Mouse (Mus musculus) forebrain, embryonic 14.5 days (tissue): ENCODE data around the gene H2-DMb1. TPM values are rescaled to one million over a fixed set of nuclear protein-coding genes. Genes with fewer than 3 reads are reported as not detected.
"Not testable (repeated sequence)": the region's sequence is repeated elsewhere in the genome, so short reads cannot be mapped to it uniquely, and the experiment has no call there.

ENCODE experiments used
- ATAC-seq: fragments of 200-750 bp; cut with Nextera tagmentation; 2 replicates; pipeline ENCODE4 v1.8.0; 2017; ENCODE audit warnings: mild to moderate bottlenecking, moderate library complexity
- DNase-seq: peaks from one replicate; pipeline ENCODE4 v3.0.0-alpha.2; 2015; ENCODE audit warnings: low spot score
- H3K27ac ChIP-seq: fragments of 300-500 bp; sonication (generic); 2 replicates; pipeline ENCODE4 v1.5.1; 2014; ENCODE audit warnings: low read depth, mild to moderate bottlenecking, control low read depth, low read length, moderate library complexity
- H3K27me3 ChIP-seq: fragments of 300-500 bp; sonication (generic); replicated peaks from 2 replicates; pipeline ENCODE4 v1.6.1; 2014; ENCODE audit warnings: low read length, control low read depth, mixed read lengths; ENCODE audit not compliant: control insufficient read depth, insufficient read depth
- H3K36me3 ChIP-seq: fragments of 300-500 bp; sonication (generic); 2 replicates; pipeline ENCODE4 v1.6.1; 2014; ENCODE audit warnings: low read length, control low read depth; ENCODE audit not compliant: control insufficient read depth, insufficient read depth
- H3K4me1 ChIP-seq: fragments of 300-500 bp; sonication (generic); 2 replicates; pipeline ENCODE4 v1.6.1; 2014; ENCODE audit warnings: antibody characterized with exemption, low read length, control low read depth; ENCODE audit not compliant: control insufficient read depth, insufficient read depth
- H3K4me2 ChIP-seq: fragments of 300-500 bp; sonication (generic); 2 replicates; pipeline ENCODE4 v1.6.1; 2014; ENCODE audit warnings: mild to moderate bottlenecking, control low read depth, low read length
- H3K4me3 ChIP-seq: fragments of 300-500 bp; sonication (generic); 2 replicates; pipeline ENCODE4 v1.5.1; 2014; ENCODE audit warnings: low read depth, low read length, control low read depth
- H3K9ac ChIP-seq: fragments of 300-500 bp; sonication (generic); 2 replicates; pipeline ENCODE4 v1.6.1; 2014; ENCODE audit warnings: mild to moderate bottlenecking, low read length, control low read depth, moderate library complexity
- H3K9me3 ChIP-seq: fragments of 300-500 bp; sonication (generic); replicated peaks from 2 replicates; pipeline ENCODE4 v1.6.1; 2016; ENCODE audit warnings: low read length, control low read depth, mixed read lengths; ENCODE audit not compliant: control insufficient read depth
- WGBS: fragments of 180-500 bp; shearing (Covaris S2); extraction: QIAGEN DNeasy Blood & Tissue Kit; methylation state at CpG from one replicate; pipeline ENCODE4 v1.1.7; 2014; 5-methylcytosine and 5-hydroxymethylcytosine counted together
- polyA plus RNA-seq: library from polyadenylated mRNA; unstranded; fragments of >200 nt; fragmentation: Nextera tagmentation; extraction: Ambion mirVana; gene quantifications from 2 replicates; pipeline ENCODE4 v1.2.1, GENCODE M21; 2014

H2-DMb1 gene
- polyA plus RNA-seq, 1 experiment from 2014 or later, result 1.2 TPM

- DNase-seq, result no peak
- no peak overlapping the region for H3K27ac ChIP-seq
- H3K4me2 ChIP-seq, result no peak overlapping the region
- peaks cover 41% of the 10 kb centered on the region for H3K27me3 ChIP-seq
- no peak overlapping the region for H3K9ac ChIP-seq
- no peak overlapping the region for H3K4me3 ChIP-seq
- ATAC-seq, result no peak
- H3K9me3 ChIP-seq, result no peaks in the 10 kb centered on the region
- WGBS, result 74% methylated on average over 7 of the region's 7 CpGs
- no peaks in the 10 kb centered on the region for H3K4me1 ChIP-seq
- H3K36me3 ChIP-seq, result no peaks in the 10 kb centered on the region
These were observed 14.2 kb upstream of the H2-DMb1 start for GRCm38 (mm10) chr17:34138655-34139054.

- peak overlapping the region; percentile 46 for H3K4me2 ChIP-seq
- no peaks in the 10 kb centered on the region for H3K4me1 ChIP-seq
- no peaks in the 10 kb centered on the region for H3K9me3 ChIP-seq
- peak overlapping the region; percentile 14 for H3K4me3 ChIP-seq
- no peaks in the 10 kb centered on the region for H3K36me3 ChIP-seq
- H3K27me3 ChIP-seq, result peaks cover 41% of the 10 kb centered on the region
- H3K27ac ChIP-seq, result no peak overlapping the region
- peak; percentile 38 for DNase-seq
- WGBS, result 1% methylated on average over 16 of the region's 16 CpGs
- H3K9ac ChIP-seq, result peak overlapping the region; percentile 21; the same call in 1 of the 2 replicates
- no peak for ATAC-seq
These were observed 13.5 kb upstream of the H2-DMb1 start for GRCm38 (mm10) chr17:34139416-34139815.

DNA sequence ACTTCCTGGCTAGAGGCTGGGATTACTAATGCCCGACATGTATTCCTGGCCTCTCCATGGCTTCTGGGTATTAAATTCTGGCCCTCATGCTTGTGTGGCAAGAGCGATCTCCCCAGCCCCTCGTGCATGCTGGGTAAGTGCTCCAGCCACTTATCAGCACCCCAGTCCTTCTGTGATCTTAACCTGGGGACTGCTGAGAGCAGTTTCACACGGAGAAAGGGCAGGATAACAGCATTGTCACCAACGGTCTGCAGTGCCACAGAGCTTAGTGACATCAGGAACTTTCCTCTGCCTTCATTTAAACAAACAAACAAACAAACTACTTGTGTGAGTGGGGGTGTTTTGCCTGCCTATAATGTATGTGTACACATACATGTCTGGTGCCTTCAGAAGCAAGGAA is 12.6 kb upstream of the H2-DMb1 start:
- Histone ChIP-seq H3K4me1 (no peaks in the 10 kb centered on the region), H3K4me2 (no peak overlapping the region), H3K36me3 (no peaks in the 10 kb centered on the region), H3K9ac (no peak overlapping the region), H3K27ac (no peak overlapping the region), H3K4me3 (no peak overlapping the region), H3K9me3 (no peaks in the 10 kb centered on the region), H3K27me3 (peaks cover 41% of the 10 kb centered on the region)
- ATAC-seq (no peak), DNase-seq (no peak)
- WGBS, result 14% methylated on average over 5 of the region's 5 CpGs

DNA sequence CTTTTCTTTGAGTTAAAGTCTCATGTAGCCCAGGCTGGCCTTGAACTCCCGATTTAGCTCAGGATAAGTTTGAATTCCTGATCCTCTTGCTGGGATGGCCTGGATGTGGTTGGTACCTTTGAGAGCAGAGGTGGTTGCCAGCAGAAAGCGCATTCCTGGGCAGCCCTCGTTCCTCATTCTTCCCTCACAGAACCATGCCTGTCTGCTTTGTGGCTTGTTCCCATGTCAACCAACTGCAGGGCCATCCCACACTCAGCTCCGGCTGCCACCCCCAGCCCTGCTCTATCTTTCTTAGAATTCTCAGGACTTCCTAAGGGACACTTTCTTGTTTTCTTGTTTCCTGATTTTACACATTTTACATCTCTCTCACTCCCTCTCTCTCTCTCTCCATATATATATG is 11.4 kb upstream of the H2-DMb1 start:
- H3K27me3 ChIP-seq, result peaks cover 41% of the 10 kb centered on the region
- no peaks in the 10 kb centered on the region for H3K9me3 ChIP-seq
- no peaks in the 10 kb centered on the region for H3K36me3 ChIP-seq
- no peak overlapping the region for H3K9ac ChIP-seq
- no peak for DNase-seq
- no peaks in the 10 kb centered on the region for H3K4me1 ChIP-seq
- 47% methylated on average over 4 of the region's 4 CpGs for WGBS
- ATAC-seq, result no peak
- H3K4me3 ChIP-seq, result no peak overlapping the region
- no peak overlapping the region for H3K27ac ChIP-seq
- no peak overlapping the region for H3K4me2 ChIP-seq

GRCm38 (mm10) chr17:34142456-34143010 is 10.3 kb upstream of the H2-DMb1 start:
- H3K9me3 ChIP-seq, result no peaks in the 10 kb centered on the region
- H3K27ac ChIP-seq, result no peak overlapping the region
- DNase-seq (no peak), ATAC-seq (no peak)
- H3K36me3 ChIP-seq, result no peaks in the 10 kb centered on the region
- 90% methylated on average over 7 of the region's 7 CpGs for WGBS
- H3K4me3 ChIP-seq, result no peak overlapping the region
- H3K4me2 ChIP-seq, result no peak overlapping the region
- no peaks in the 10 kb centered on the region for H3K4me1 ChIP-seq
- H3K9ac ChIP-seq, result no peak overlapping the region
- peaks cover 38% of the 10 kb centered on the region for H3K27me3 ChIP-seq

DNA sequence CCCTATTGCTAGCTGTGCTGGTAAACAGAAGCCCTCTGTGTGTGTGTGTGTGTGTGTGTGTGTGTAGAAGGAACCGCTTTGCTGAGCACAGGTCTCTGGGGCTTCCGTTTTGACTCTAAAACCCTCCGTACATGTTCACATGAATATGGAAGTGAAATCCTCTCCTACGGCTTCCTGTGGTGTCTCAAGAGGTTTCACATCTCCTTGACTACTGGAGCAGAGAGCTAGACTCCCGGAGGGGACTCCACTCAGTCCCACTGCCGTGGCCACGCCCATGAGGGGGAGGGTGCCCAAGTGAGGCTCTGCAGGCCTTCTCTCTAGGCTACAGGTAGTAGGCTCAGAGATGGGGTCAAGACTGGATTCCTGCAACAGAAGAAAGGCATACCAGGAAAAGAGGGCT is 9.8 kb upstream of the H2-DMb1 start, which contains the start of gene H2-DMb2:
Gene H2-DMb2 (plus strand): TSS at position 275 of the 400 bp plus-strand sequence.
- ATAC-seq, result no peak
- DNase-seq, result no peak
- no peaks in the 10 kb centered on the region for H3K9me3 ChIP-seq
- H3K9ac ChIP-seq, result no peak within 1 kb of the TSS
- WGBS, result 41% methylated on average over 7 of the region's 7 CpGs
- H3K36me3 ChIP-seq, result no peaks in the 10 kb centered on the region
- no peak within 1 kb of the TSS for H3K4me2 ChIP-seq
- H3K27ac ChIP-seq, result no peak within 1 kb of the TSS
- H3K4me1 ChIP-seq, result no peaks in the 10 kb centered on the region
- no peak within 1 kb of the TSS for H3K4me3 ChIP-seq
- peaks cover 35% of the 10 kb centered on the region for H3K27me3 ChIP-seq

DNA sequence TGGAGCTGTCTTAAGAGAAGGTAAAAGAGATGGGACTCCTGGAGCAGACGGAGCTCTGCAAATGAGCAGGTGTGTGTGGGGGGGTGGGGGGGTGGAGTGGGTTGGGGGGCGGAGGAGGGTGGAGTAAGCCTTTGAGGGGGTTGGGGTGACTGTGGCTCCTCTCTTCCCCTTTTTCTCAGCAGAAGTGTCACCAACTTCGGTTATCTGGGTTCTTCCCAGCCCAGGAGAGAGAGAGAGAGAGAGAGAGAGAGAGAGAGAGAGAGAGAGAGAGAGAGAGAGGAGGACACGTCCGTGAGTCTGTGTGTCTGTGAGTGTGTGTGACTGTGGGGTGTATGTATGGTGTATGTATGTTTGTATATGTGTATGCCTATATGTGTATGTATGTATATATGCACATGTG is 9.4 kb upstream of the H2-DMb1 start:
- H3K4me3 ChIP-seq, result no peak overlapping the region
- H3K27ac ChIP-seq, result no peak overlapping the region
- H3K27me3 ChIP-seq, result peaks cover 31% of the 10 kb centered on the region
- DNase-seq, result no peak
- no peaks in the 10 kb centered on the region for H3K36me3 ChIP-seq
- no peak overlapping the region for H3K4me2 ChIP-seq
- no peaks in the 10 kb centered on the region for H3K4me1 ChIP-seq
- ATAC-seq, result no peak
- 68% methylated on average over 5 of the region's 5 CpGs for WGBS
- no peaks in the 10 kb centered on the region for H3K9me3 ChIP-seq
- H3K9ac ChIP-seq, result no peak overlapping the region

GRCm38 (mm10) chr17:34144221-34144620 is 8.7 kb upstream of the H2-DMb1 start:
- H3K27ac ChIP-seq, H3K9ac ChIP-seq, H3K4me2 ChIP-seq, H3K4me1 ChIP-seq, ATAC-seq, H3K4me3 ChIP-seq, H3K36me3 ChIP-seq, DNase-seq, H3K9me3 ChIP-seq: not testable (repeated sequence)
- WGBS, result 89% methylated on average over 3 of the region's 4 CpGs
- peaks cover 23% of the 10 kb centered on the region for H3K27me3 ChIP-seq

DNA sequence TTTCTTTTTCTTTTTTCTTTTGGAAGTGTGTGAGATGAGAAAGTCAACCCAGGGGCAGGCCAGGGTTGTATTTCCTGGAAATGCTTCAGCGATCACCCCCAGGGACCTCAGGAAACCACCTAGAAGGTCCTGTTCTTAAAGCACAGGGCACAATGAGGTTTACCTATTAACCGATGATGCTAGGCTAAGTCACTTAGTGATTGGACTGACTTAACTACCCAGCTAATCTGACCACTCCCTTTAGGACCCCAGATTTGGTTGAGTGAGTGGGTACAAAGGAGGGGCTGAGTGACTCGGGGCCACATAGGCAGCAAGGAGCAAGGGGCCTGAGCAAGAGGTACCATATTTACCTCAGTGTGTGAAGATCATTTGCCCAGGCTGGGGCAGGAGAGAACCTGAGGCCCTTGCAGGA is 7.9 kb upstream of the H2-DMb1 start:
- 69% methylated on average over 3 of the region's 3 CpGs for WGBS
- Histone ChIP-seq H3K9me3 (no peaks in the 10 kb centered on the region), H3K9ac (no peak overlapping the region), H3K4me1 (no peaks in the 10 kb centered on the region), H3K4me2 (no peak overlapping the region), H3K27me3 (peaks cover 16% of the 10 kb centered on the region), H3K4me3 (no peak overlapping the region), H3K27ac (no peak overlapping the region), H3K36me3 (no peaks in the 10 kb centered on the region)
- ATAC-seq (no peak), DNase-seq (no peak)
